Mouse (Mus musculus) spleen, adult 2 months (tissue): Measurements from ENCODE around the gene Cdc37l1.

ENCODE experiments used
- CTCF ChIP-seq: fragments of 200-500 bp; IDR thresholded peaks from 2 replicates; pipeline ENCODE4 v1.5.1; 2011; ENCODE audit warnings: mild to moderate bottlenecking, inconsistent platforms; ENCODE audit not compliant: insufficient read depth, insufficient read length, insufficient replicate concordance; ENCODE audit errors: extremely low read depth
- POLR2A ChIP-seq: fragments of 200-500 bp; IDR thresholded peaks from 2 replicates; pipeline ENCODE4 v1.6.1; 2011; ENCODE audit warnings: low read depth, low read length, inconsistent platforms

GRCm38 (mm10) chr19:29021754-29022345, 31.7 kb downstream of the Cdc37l1 start:
- TF ChIP-seq CTCF = no peak
- no peak for TF ChIP-seq POLR2A
